ENCODE assay signal across 8 mouse cellular contexts in genomic region chr8:105289805-105290460, GRCm38 (mm10). TPM values are rescaled to one million over a fixed set of nuclear protein-coding genes. Genes with fewer than 3 reads are reported as not detected.
DNase-seq lines count a peak whose midpoint lies in the region; ATAC-seq and TF ChIP-seq lines count a peak whose summit lies in the region.

Gene 4931428F04Rik (minus strand): TSS chr8:105289864.

- H3K27ac ChIP-seq in kidney, adult 2 months (ENCODE audit: insufficient read depth, low read depth, low read length): peak within 1 kb of the TSS; percentile 30; the same call in 1 of the 2 replicates
- H3K27ac ChIP-seq in forebrain, embryonic 11.5 days (ENCODE audit: low read depth, low read length): peak within 1 kb of the TSS; percentile 73
- peak within 1 kb of the TSS; percentile 84 for H3K27ac ChIP-seq in kidney, embryonic 16.5 days (ENCODE audit: low read length)
- peak within 1 kb of the TSS; percentile 59; the same call in 1 of the 2 replicates for H3K27ac ChIP-seq in liver, embryonic 13.5 days

- peaks cover 7% of the 10 kb centered on the region; the same call in 1 of the 2 replicates for H3K4me1 ChIP-seq in kidney, adult 2 months (ENCODE audit: control insufficient read depth, insufficient read depth, low read length)
- H3K4me1 ChIP-seq in forebrain, embryonic 11.5 days (replicated peaks; ENCODE audit: control insufficient read depth, insufficient read depth, low read length): peaks cover 13% of the 10 kb centered on the region
- peaks cover 20% of the 10 kb centered on the region for H3K4me1 ChIP-seq in kidney, embryonic 16.5 days (ENCODE audit: insufficient read depth, low read length)
- H3K4me1 ChIP-seq in liver, embryonic 13.5 days (replicated peaks): peaks cover 29% of the 10 kb centered on the region

- no peak for TF ChIP-seq POLR2A in kidney, adult 2 months (IDR thresholded peaks at IDR 0.05; ENCODE audit: low read depth, low read length)
- no peak for TF ChIP-seq POLR2A in brain, embryonic 14.5 days (IDR thresholded peaks at IDR 0.05; ENCODE audit: borderline replicate concordance, extremely low read depth, insufficient read depth, insufficient read length, poor library complexity, severe bottlenecking)

- peak within 1 kb of the TSS; percentile 59 for H3K4me3 ChIP-seq in kidney, adult 2 months (ENCODE audit: insufficient read depth, low read depth, low read length)
- H3K4me3 ChIP-seq in forebrain, embryonic 11.5 days (ENCODE audit: low read depth, low read length): peak within 1 kb of the TSS; percentile 39
- peak within 1 kb of the TSS; percentile 64 for H3K4me3 ChIP-seq in kidney, embryonic 16.5 days (ENCODE audit: low read length)
- H3K4me3 ChIP-seq in liver, embryonic 13.5 days (replicated peaks): peak within 1 kb of the TSS; percentile 61

- DNase-seq in kidney, adult 2 months: peak; percentile 28
- DNase-seq in kidney, adult 18-20 months: no peak
- DNase-seq in brain, embryonic 14.5 days (ENCODE audit: low read depth): peak; percentile 78
- peak; percentile 81 for DNase-seq in forebrain, embryonic 11.5 days (ENCODE audit: low spot score)
- DNase-seq in liver, embryonic 13.5 days: no peak
- peak; percentile 62 for DNase-seq in neural tube, embryonic 10.5 days (ENCODE audit: extremely low spot score, low spot score)
- DNase-seq in spleen, adult 12 weeks (ENCODE audit: low spot score): no peak

- H3K27me3 ChIP-seq in kidney, adult 2 months (replicated peaks; ENCODE audit: control insufficient read depth, insufficient read depth, low read length): no peaks in the 10 kb centered on the region
- peaks cover 9% of the 10 kb centered on the region for H3K27me3 ChIP-seq in forebrain, embryonic 11.5 days (ENCODE audit: control insufficient read depth, insufficient read depth, low read length)
- H3K27me3 ChIP-seq in kidney, embryonic 16.5 days (ENCODE audit: insufficient read depth, low read length): peaks cover 11% of the 10 kb centered on the region
- H3K27me3 ChIP-seq in liver, embryonic 13.5 days: peaks cover 40% of the 10 kb centered on the region

- peak; percentile 50 for ATAC-seq in forebrain, embryonic 11.5 days (replicated peaks; ENCODE audit: low FRiP score)
- ATAC-seq in kidney, embryonic 16.5 days (ENCODE audit: low FRiP score, low TSS enrichment): peak; percentile 24
- peak; percentile 16 for ATAC-seq in liver, embryonic 13.5 days (ENCODE audit: low read depth)

- no peaks in the 10 kb centered on the region for H3K9me3 ChIP-seq in forebrain, embryonic 11.5 days (ENCODE audit: control insufficient read depth, low read length)
- no peaks in the 10 kb centered on the region for H3K9me3 ChIP-seq in kidney, embryonic 16.5 days (ENCODE audit: low read length)
- H3K9me3 ChIP-seq in liver, embryonic 13.5 days (replicated peaks): no peaks in the 10 kb centered on the region

- no peaks in the 10 kb centered on the region for H3K36me3 ChIP-seq in kidney, adult 2 months (ENCODE audit: control insufficient read depth, insufficient read depth, low read length)
- H3K36me3 ChIP-seq in forebrain, embryonic 11.5 days (ENCODE audit: control insufficient read depth, insufficient read depth, low read length): no peaks in the 10 kb centered on the region
- no peaks in the 10 kb centered on the region for H3K36me3 ChIP-seq in kidney, embryonic 16.5 days (ENCODE audit: insufficient read depth, low read length)
- no peaks in the 10 kb centered on the region for H3K36me3 ChIP-seq in liver, embryonic 13.5 days

- 8% methylated on average over 43 of the region's 43 CpGs for WGBS in kidney, adult 2 months
- 1% methylated on average over 42 of the region's 43 CpGs for WGBS in forebrain, embryonic 11.5 days
- WGBS in kidney, embryonic 16.5 days: 1% methylated on average over 43 of the region's 43 CpGs
- 4% methylated on average over 43 of the region's 43 CpGs for WGBS in liver, embryonic 13.5 days (ENCODE audit: insufficient replicate concordance)

- H3K4me2 ChIP-seq in forebrain, embryonic 11.5 days (ENCODE audit: low read depth, low read length, severe bottlenecking): peak within 1 kb of the TSS; percentile 74
- H3K4me2 ChIP-seq in kidney, embryonic 16.5 days (replicated peaks; ENCODE audit: low read depth, low read length): peak within 1 kb of the TSS; percentile 91
- H3K4me2 ChIP-seq in liver, embryonic 13.5 days: peak within 1 kb of the TSS; percentile 87

- H3K9ac ChIP-seq in forebrain, embryonic 11.5 days (ENCODE audit: low read length): peak within 1 kb of the TSS; percentile 65
- peak within 1 kb of the TSS; percentile 72 for H3K9ac ChIP-seq in kidney, embryonic 16.5 days (replicated peaks; ENCODE audit: low read length)
- peak within 1 kb of the TSS; percentile 55 for H3K9ac ChIP-seq in liver, embryonic 13.5 days

- TF ChIP-seq CTCF in kidney, adult 2 months (conservative IDR thresholded peaks at IDR 0.05; ENCODE audit: insufficient read depth, insufficient read length, low read depth, low read length): peak; percentile 53
- peak; percentile 57; the same call in 1 of the 2 replicates for TF ChIP-seq CTCF in brain, embryonic 14.5 days (IDR thresholded peaks at IDR 0.05; ENCODE audit: borderline replicate concordance, extremely low read depth, insufficient read depth, insufficient read length)

RNA-seq across cellular contexts. Expression of gene 4931428F04Rik, which starts in this region (rescaled TPM):
- polyA plus RNA-seq in kidney, adult 2 months (2012; rRNA removed): 2.1 and 2.5 TPM in 2 replicates
- polyA plus RNA-seq in brain, embryonic 14.5 days (2012; rRNA removed): 176 and 217 TPM in 2 replicates
- polyA plus RNA-seq in forebrain, embryonic 11.5 days (2014; fragmentation: Nextera tagmentation; extraction: Ambion mirVana): 23.4 and 30.3 TPM in 2 replicates
- 10.5 and 13.4 TPM in 2 replicates for polyA plus RNA-seq in kidney, embryonic 16.5 days (2015; fragmentation: Nextera tagmentation; extraction: Ambion mirVana)
- polyA plus RNA-seq in liver, embryonic 13.5 days (2015; fragmentation: Nextera tagmentation; extraction: Ambion mirVana): 0.60 and 1.1 TPM in 2 replicates

Comparison
In these comparisons a context has a peak if more than half of its experiments do, and no peak if none do; other contexts are left out.
1. DNase-seq: peak in kidney, adult 2 months (single experiment), brain, embryonic 14.5 days (single experiment), forebrain, embryonic 11.5 days (single experiment) and neural tube, embryonic 10.5 days (single experiment); none in kidney, adult 18-20 months (single experiment), liver, embryonic 13.5 days (single experiment) and spleen, adult 12 weeks (single experiment).
2. H3K27ac ChIP-seq: peak in every context shown above with its lines; median percentile 84 in kidney, embryonic 16.5 days; 73 in forebrain, embryonic 11.5 days; 59 in liver, embryonic 13.5 days; 30 in kidney, adult 2 months.
3. Peak in every context shown above with its lines, with median percentiles within 50 percentile points of each other: H3K4me3 ChIP-seq, ATAC-seq, H3K4me2 ChIP-seq and H3K9ac ChIP-seq.